Mouse (Mus musculus): ENCODE results near the gene St6galnac5. TPM values are rescaled to one million over a fixed set of nuclear protein-coding genes. Genes with fewer than 3 reads are reported as not detected.

The St6galnac5 gene
- polyA plus RNA-seq, 1 experiment: not detected

GRCm38 (mm10) chr3:152855006-152855614 lies 126.9 kb downstream of the St6galnac5 start:
- Histone ChIP-seq H3K9ac (ENCODE audit: low read depth, poor library complexity, severe bottlenecking) (no peak overlapping the region), H3K27me3 (ENCODE audit: control insufficient read depth, insufficient read depth, low read length, poor library complexity, severe bottlenecking) (no peaks in the 10 kb centered on the region), H3K4me1 (ENCODE audit: control insufficient read depth, insufficient read depth, low read length) (no peaks in the 10 kb centered on the region), H3K36me3 (ENCODE audit: control insufficient read depth, insufficient read depth, low read length, poor library complexity, severe bottlenecking) (no peaks in the 10 kb centered on the region), H3K4me3 (ENCODE audit: low read depth, low read length) (no peak overlapping the region), H3K9me3 (replicated peaks; ENCODE audit: control insufficient read depth, insufficient read depth, low read length, poor library complexity, severe bottlenecking) (no peaks in the 10 kb centered on the region), H3K27ac (ENCODE audit: insufficient read depth, low read length) (no peak overlapping the region)
- TF ChIP-seq CTCF (IDR thresholded peaks at IDR 0.05; ENCODE audit: low read depth, low read length) (no peak), POLR2A (IDR thresholded peaks at IDR 0.05; ENCODE audit: insufficient read depth, low read length) (no peak), EP300 (IDR thresholded peaks at IDR 0.05; ENCODE audit: insufficient read depth, low read depth, low read length) (no peak)

- no peak for TF ChIP-seq POLR2A (IDR thresholded peaks at IDR 0.05; ENCODE audit: insufficient read depth, low read length)
- no peaks in the 10 kb centered on the region for H3K36me3 ChIP-seq (ENCODE audit: control insufficient read depth, insufficient read depth, low read length, poor library complexity, severe bottlenecking)
- H3K9ac ChIP-seq (ENCODE audit: low read depth, poor library complexity, severe bottlenecking): no peak overlapping the region
- H3K9me3 ChIP-seq (replicated peaks; ENCODE audit: control insufficient read depth, insufficient read depth, low read length, poor library complexity, severe bottlenecking): no peaks in the 10 kb centered on the region
- H3K27me3 ChIP-seq (ENCODE audit: control insufficient read depth, insufficient read depth, low read length, poor library complexity, severe bottlenecking): no peaks in the 10 kb centered on the region
- H3K27ac ChIP-seq (ENCODE audit: insufficient read depth, low read length): no peak overlapping the region
- no peaks in the 10 kb centered on the region for H3K4me1 ChIP-seq (ENCODE audit: control insufficient read depth, insufficient read depth, low read length)
- no peak overlapping the region for H3K4me3 ChIP-seq (ENCODE audit: low read depth, low read length)
Observed at GRCm38 (mm10) chr3:152843925-152844324, 138.1 kb downstream of the St6galnac5 start.

GRCm38 (mm10) chr3:152842648-152843047 lies 139.4 kb downstream of the St6galnac5 start:
- Histone ChIP-seq H3K4me3 (ENCODE audit: low read depth, low read length) (no peak overlapping the region), H3K4me1 (ENCODE audit: control insufficient read depth, insufficient read depth, low read length) (no peaks in the 10 kb centered on the region), H3K9me3 (replicated peaks; ENCODE audit: control insufficient read depth, insufficient read depth, low read length, poor library complexity, severe bottlenecking) (no peaks in the 10 kb centered on the region), H3K27me3 (ENCODE audit: control insufficient read depth, insufficient read depth, low read length, poor library complexity, severe bottlenecking) (no peaks in the 10 kb centered on the region), H3K9ac (ENCODE audit: low read depth, poor library complexity, severe bottlenecking) (no peak overlapping the region), H3K36me3 (ENCODE audit: control insufficient read depth, insufficient read depth, low read length, poor library complexity, severe bottlenecking) (no peaks in the 10 kb centered on the region), H3K27ac (ENCODE audit: insufficient read depth, low read length) (no peak overlapping the region)
- TF ChIP-seq EP300 (IDR thresholded peaks at IDR 0.05; ENCODE audit: insufficient read depth, low read depth, low read length) (no peak), CTCF (IDR thresholded peaks at IDR 0.05; ENCODE audit: low read depth, low read length) (no peak), POLR2A (IDR thresholded peaks at IDR 0.05; ENCODE audit: insufficient read depth, low read length) (no peak)

GRCm38 (mm10) chr3:152841264-152841663 lies 140.8 kb downstream of the St6galnac5 start:
- Histone ChIP-seq H3K9me3 (replicated peaks; ENCODE audit: control insufficient read depth, insufficient read depth, low read length, poor library complexity, severe bottlenecking) (no peaks in the 10 kb centered on the region), H3K36me3 (ENCODE audit: control insufficient read depth, insufficient read depth, low read length, poor library complexity, severe bottlenecking) (no peaks in the 10 kb centered on the region), H3K4me1 (ENCODE audit: control insufficient read depth, insufficient read depth, low read length) (no peaks in the 10 kb centered on the region), H3K4me3 (ENCODE audit: low read depth, low read length) (no peak overlapping the region), H3K27ac (ENCODE audit: insufficient read depth, low read length) (no peak overlapping the region), H3K27me3 (ENCODE audit: control insufficient read depth, insufficient read depth, low read length, poor library complexity, severe bottlenecking) (no peaks in the 10 kb centered on the region), H3K9ac (ENCODE audit: low read depth, poor library complexity, severe bottlenecking) (no peak overlapping the region)
- TF ChIP-seq EP300 (IDR thresholded peaks at IDR 0.05; ENCODE audit: insufficient read depth, low read depth, low read length) (no peak), CTCF (IDR thresholded peaks at IDR 0.05; ENCODE audit: low read depth, low read length) (no peak), POLR2A (IDR thresholded peaks at IDR 0.05; ENCODE audit: insufficient read depth, low read length) (no peak)

- no peaks in the 10 kb centered on the region for H3K4me1 ChIP-seq (ENCODE audit: control insufficient read depth, insufficient read depth, low read length)
- no peaks in the 10 kb centered on the region for H3K27me3 ChIP-seq (ENCODE audit: control insufficient read depth, insufficient read depth, low read length, poor library complexity, severe bottlenecking)
- TF ChIP-seq EP300 (IDR thresholded peaks at IDR 0.05; ENCODE audit: insufficient read depth, low read depth, low read length) (no peak), POLR2A (IDR thresholded peaks at IDR 0.05; ENCODE audit: insufficient read depth, low read length) (no peak), CTCF (IDR thresholded peaks at IDR 0.05; ENCODE audit: low read depth, low read length) (no peak)
- H3K27ac ChIP-seq (ENCODE audit: insufficient read depth, low read length): no peak overlapping the region
- no peak overlapping the region for H3K9ac ChIP-seq (ENCODE audit: low read depth, poor library complexity, severe bottlenecking)
- no peak overlapping the region for H3K4me3 ChIP-seq (ENCODE audit: low read depth, low read length)
- no peaks in the 10 kb centered on the region for H3K9me3 ChIP-seq (replicated peaks; ENCODE audit: control insufficient read depth, insufficient read depth, low read length, poor library complexity, severe bottlenecking)
- no peaks in the 10 kb centered on the region for H3K36me3 ChIP-seq (ENCODE audit: control insufficient read depth, insufficient read depth, low read length, poor library complexity, severe bottlenecking)
Observed at GRCm38 (mm10) chr3:152837938-152838337, 144.1 kb downstream of the St6galnac5 start.

- Histone ChIP-seq H3K9ac (ENCODE audit: low read depth, poor library complexity, severe bottlenecking) (no peak overlapping the region), H3K4me1 (ENCODE audit: control insufficient read depth, insufficient read depth, low read length) (no peaks in the 10 kb centered on the region), H3K9me3 (replicated peaks; ENCODE audit: control insufficient read depth, insufficient read depth, low read length, poor library complexity, severe bottlenecking) (no peaks in the 10 kb centered on the region), H3K36me3 (ENCODE audit: control insufficient read depth, insufficient read depth, low read length, poor library complexity, severe bottlenecking) (no peaks in the 10 kb centered on the region), H3K27me3 (ENCODE audit: control insufficient read depth, insufficient read depth, low read length, poor library complexity, severe bottlenecking) (no peaks in the 10 kb centered on the region), H3K4me3 (ENCODE audit: low read depth, low read length) (no peak overlapping the region), H3K27ac (ENCODE audit: insufficient read depth, low read length) (no peak overlapping the region)
- TF ChIP-seq CTCF (IDR thresholded peaks at IDR 0.05; ENCODE audit: low read depth, low read length): no peak
- TF ChIP-seq POLR2A (IDR thresholded peaks at IDR 0.05; ENCODE audit: insufficient read depth, low read length): no peak
- no peak for TF ChIP-seq EP300 (IDR thresholded peaks at IDR 0.05; ENCODE audit: insufficient read depth, low read depth, low read length)
Observed at GRCm38 (mm10) chr3:152837407-152837806, 144.6 kb downstream of the St6galnac5 start.

Data from ES-Bruce4 (cell line).